Mouse (Mus musculus) stomach, embryonic 15.5 days (tissue): ENCODE measurements around the gene Gdpd5. TPM values are rescaled to one million over a fixed set of nuclear protein-coding genes. Genes with fewer than 3 reads are reported as not detected.

Experiments used
- ATAC-seq: fragments of 200-750 bp; cut with Nextera tagmentation; 2 replicates; pipeline ENCODE4 v1.8.0; 2017; ENCODE audit warnings: low read depth, moderate number of reproducible peaks, moderate TSS enrichment; ENCODE audit not compliant: insufficient read depth, low FRiP score
- H3K27ac ChIP-seq: fragments of 300-500 bp; sonication (generic); 2 replicates; pipeline ENCODE4 v1.5.1; 2015; ENCODE audit warnings: mild to moderate bottlenecking, inconsistent platforms
- H3K27me3 ChIP-seq: fragments of 300-500 bp; sonication (generic); replicated peaks from 2 replicates; pipeline ENCODE4 v1.6.1; 2015; ENCODE audit warnings: inconsistent platforms
- H3K36me3 ChIP-seq: fragments of 300-500 bp; sonication (generic); 2 replicates; pipeline ENCODE4 v1.6.1; 2015; ENCODE audit warnings: inconsistent platforms
- H3K4me1 ChIP-seq: fragments of 300-500 bp; sonication (generic); 2 replicates; pipeline ENCODE4 v1.6.1; 2015; ENCODE audit warnings: inconsistent platforms
- H3K4me2 ChIP-seq: fragments of 300-500 bp; sonication (generic); 2 replicates; pipeline ENCODE4 v1.6.1; 2015; ENCODE audit warnings: mild to moderate bottlenecking, inconsistent platforms
- H3K4me3 ChIP-seq: fragments of 300-500 bp; sonication (generic); replicated peaks from 2 replicates; pipeline ENCODE4 v1.5.1; 2015; ENCODE audit warnings: inconsistent platforms
- H3K9ac ChIP-seq: fragments of 300-500 bp; sonication (generic); 2 replicates; pipeline ENCODE4 v1.6.1; 2015; ENCODE audit warnings: inconsistent platforms
- H3K9me3 ChIP-seq: fragments of 300-500 bp; sonication (generic); 2 replicates; pipeline ENCODE4 v1.6.1; 2016; ENCODE audit warnings: inconsistent platforms
- WGBS: fragments of 180-500 bp; shearing (Covaris S2); methylation state at CpG from one replicate; pipeline ENCODE4 v1.1.7; 2015; 5-methylcytosine and 5-hydroxymethylcytosine counted together
- polyA plus RNA-seq: library from polyadenylated mRNA; unstranded; fragments of >200 nt; fragmentation: Nextera tagmentation; extraction: Ambion mirVana; gene quantifications from 2 replicates; pipeline ENCODE4 v1.2.1, GENCODE M21; 2015

Gdpd5 gene
- polyA plus RNA-seq, 1 experiment from 2014 or later = 18.4 TPM

DNA sequence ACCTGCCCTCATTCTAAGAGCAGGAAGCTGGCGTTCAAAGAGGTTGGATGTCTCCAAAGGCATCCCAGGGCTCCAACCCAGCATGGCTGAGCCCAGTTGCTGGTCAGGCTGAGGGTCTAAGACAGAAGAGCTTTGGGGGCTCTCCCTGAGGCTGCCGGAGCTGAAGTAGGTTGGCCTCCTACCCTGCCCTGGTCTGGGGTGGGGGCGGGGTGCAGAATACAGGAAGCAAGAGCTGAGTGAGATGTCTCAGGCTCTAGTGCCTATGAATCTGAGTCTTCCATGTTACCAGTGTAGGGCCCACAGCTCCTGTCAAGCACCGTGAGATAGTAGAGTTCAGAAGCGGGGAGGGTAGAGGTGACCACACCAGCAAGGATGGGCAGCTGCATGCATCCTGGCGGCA is 51.6 kb downstream of the Gdpd5 start:
- H3K9ac ChIP-seq = no peak overlapping the region
- H3K9me3 ChIP-seq = no peaks in the 10 kb centered on the region
- H3K36me3 ChIP-seq = no peaks in the 10 kb centered on the region
- no peaks in the 10 kb centered on the region for H3K27me3 ChIP-seq
- H3K4me2 ChIP-seq = no peak overlapping the region
- ATAC-seq = no peak
- peaks cover 12% of the 10 kb centered on the region; the same call in 1 of the 2 replicates for H3K4me1 ChIP-seq
- 86% methylated on average over 6 of the region's 6 CpGs for WGBS
- H3K27ac ChIP-seq = no peak overlapping the region
- H3K4me3 ChIP-seq = no peak overlapping the region

DNA sequence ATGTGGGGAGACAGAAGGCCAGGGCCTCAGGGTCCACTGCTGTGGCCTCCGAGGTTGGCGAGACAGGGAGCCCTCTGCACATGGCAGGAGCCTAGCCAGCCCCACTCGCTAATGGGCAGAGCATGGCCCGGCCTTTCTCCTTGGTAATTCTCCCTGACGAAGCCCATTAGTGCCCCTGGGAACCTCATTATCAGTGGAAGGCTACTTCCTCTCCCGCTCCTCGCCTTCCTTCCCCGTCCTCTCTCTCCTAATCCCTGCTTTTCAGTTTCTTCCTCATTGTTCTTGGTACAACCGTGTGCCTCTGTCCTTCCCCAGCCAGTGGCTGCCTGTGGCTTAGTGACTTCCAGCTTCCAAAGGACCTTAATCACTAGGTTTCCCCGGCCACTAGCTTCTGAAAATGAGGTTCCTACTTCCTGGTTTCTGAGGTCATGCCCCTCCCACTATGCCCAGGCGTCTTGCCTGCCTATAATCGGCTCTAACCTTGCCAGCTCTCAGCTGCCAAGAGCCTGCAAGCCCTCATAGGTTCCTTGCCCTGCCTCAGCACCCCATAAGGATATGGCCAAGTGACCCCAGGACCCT is 53.5 kb downstream of the Gdpd5 start:
- peaks cover 9% of the 10 kb centered on the region; the same call in 1 of the 2 replicates for H3K4me1 ChIP-seq
- H3K36me3 ChIP-seq = no peaks in the 10 kb centered on the region
- H3K27ac ChIP-seq = peak overlapping the region; percentile 31; the same call in 1 of the 2 replicates
- no peak overlapping the region for H3K4me2 ChIP-seq
- no peak overlapping the region for H3K9ac ChIP-seq
- no peaks in the 10 kb centered on the region for H3K9me3 ChIP-seq
- WGBS = 49% methylated on average over 12 of the region's 12 CpGs
- H3K27me3 ChIP-seq = no peaks in the 10 kb centered on the region
- no peak overlapping the region for H3K4me3 ChIP-seq
- no peak for ATAC-seq

DNA sequence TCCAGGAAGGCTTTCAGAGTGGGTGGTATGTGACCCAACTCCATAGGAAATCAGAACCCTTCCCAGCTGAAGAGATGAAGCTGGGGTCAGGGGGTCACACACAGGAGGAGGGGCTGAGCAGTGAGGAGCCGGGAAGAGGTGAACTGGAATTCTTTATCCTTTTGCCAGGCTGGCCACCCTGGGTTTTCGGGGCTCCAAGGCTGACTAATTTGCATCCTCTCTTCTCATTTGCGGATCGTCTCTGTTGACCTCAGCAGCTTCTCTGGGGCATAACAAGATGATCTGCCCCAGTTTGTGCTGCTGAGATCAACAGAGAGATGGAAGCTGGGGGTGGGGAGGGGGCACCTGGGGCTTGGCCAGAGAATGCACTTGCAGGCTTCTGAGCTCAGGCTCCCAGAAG is 55.3 kb downstream of the Gdpd5 start:
- Histone ChIP-seq H3K4me1 (peaks cover 18% of the 10 kb centered on the region), H3K36me3 (no peaks in the 10 kb centered on the region), H3K27me3 (no peaks in the 10 kb centered on the region), H3K27ac (no peak overlapping the region), H3K9ac (no peak overlapping the region), H3K9me3 (no peaks in the 10 kb centered on the region), H3K4me3 (no peak overlapping the region), H3K4me2 (no peak overlapping the region)
- ATAC-seq = no peak
- 25% methylated on average over 4 of the region's 4 CpGs for WGBS

DNA sequence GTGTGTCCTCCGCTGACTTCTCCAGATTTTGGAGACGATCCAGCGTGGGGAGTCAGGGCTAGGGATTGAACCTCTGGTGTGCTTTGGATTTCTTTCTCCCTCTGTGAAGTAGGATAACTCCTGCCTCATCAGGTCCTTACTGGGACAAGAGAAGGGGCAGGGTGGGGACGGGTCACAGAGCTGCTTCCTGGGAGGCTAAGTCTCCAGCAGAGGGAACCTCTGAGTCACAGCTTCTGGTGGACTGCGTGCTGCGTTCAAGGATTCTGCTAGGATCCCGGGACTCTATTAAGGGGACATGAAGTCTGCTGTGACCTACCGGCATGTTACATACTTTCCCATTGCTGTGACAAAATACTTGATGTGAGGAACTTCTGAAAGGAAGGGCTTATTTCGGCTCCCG is 57.7 kb downstream of the Gdpd5 start:
- ATAC-seq = no peak
- H3K36me3 ChIP-seq = no peaks in the 10 kb centered on the region
- no peaks in the 10 kb centered on the region for H3K9me3 ChIP-seq
- H3K9ac ChIP-seq = no peak overlapping the region
- WGBS = 63% methylated on average over 10 of the region's 10 CpGs
- no peak overlapping the region for H3K27ac ChIP-seq
- no peaks in the 10 kb centered on the region for H3K27me3 ChIP-seq
- H3K4me2 ChIP-seq = no peak overlapping the region
- peaks cover 26% of the 10 kb centered on the region for H3K4me1 ChIP-seq
- H3K4me3 ChIP-seq = no peak overlapping the region

DNA sequence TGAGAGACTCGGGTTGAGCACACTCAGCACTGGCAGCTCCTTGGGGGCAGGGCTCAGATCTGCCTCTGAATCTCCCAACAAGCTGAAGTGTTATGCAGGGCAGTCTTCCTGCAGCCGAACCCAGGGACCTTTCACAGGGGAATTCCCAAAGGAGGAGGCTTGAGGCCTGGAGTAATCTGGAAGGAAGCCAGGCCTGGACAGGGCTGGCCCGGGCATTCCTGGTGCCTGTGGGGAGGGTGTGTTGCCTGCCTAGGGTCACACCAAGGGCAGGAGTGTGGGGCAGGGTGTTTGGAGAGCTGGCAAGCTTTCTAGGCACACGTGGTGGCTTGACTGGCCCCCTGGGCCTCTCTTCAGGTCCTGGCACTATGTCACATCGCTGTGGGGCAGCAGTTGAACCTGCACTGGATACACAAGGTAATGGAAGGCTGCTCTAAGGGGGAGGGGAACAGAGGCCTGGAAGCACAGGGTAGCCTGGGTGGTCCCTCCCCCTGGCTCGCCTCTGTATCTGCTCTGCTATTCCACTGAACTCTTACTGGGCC is 60.4 kb downstream of the Gdpd5 start:
- WGBS = 18% methylated on average over 6 of the region's 6 CpGs
- no peaks in the 10 kb centered on the region for H3K36me3 ChIP-seq
- ATAC-seq = peak; percentile 87
- H3K4me2 ChIP-seq = no peak overlapping the region
- no peak overlapping the region for H3K4me3 ChIP-seq
- H3K27ac ChIP-seq = peak overlapping the region; percentile 64
- H3K9me3 ChIP-seq = no peaks in the 10 kb centered on the region
- H3K4me1 ChIP-seq = peaks cover 18% of the 10 kb centered on the region
- H3K9ac ChIP-seq = no peak overlapping the region
- H3K27me3 ChIP-seq = no peaks in the 10 kb centered on the region

DNA sequence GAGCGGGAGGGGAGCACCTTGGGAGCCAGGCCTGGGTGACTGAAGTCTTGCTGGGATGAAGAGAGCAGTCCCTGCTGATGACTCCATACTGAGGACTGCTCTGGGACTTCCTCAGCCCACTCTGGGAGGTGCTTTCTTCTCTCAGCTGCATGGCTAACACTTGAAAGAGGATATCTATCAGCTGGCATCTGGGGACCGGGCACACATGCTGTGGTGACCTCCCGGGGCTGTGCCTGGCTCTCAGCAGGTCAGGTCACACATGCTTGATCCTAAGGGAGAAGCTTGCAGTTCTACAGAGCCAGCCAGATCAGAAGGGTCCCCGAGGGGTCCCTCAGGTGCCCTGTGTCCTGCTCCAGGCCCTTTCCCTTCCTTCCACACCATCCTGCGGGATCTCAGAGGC is 62.0 kb downstream of the Gdpd5 start:
- Histone ChIP-seq H3K4me3 (no peak overlapping the region), H3K27ac (no peak overlapping the region)

DNA sequence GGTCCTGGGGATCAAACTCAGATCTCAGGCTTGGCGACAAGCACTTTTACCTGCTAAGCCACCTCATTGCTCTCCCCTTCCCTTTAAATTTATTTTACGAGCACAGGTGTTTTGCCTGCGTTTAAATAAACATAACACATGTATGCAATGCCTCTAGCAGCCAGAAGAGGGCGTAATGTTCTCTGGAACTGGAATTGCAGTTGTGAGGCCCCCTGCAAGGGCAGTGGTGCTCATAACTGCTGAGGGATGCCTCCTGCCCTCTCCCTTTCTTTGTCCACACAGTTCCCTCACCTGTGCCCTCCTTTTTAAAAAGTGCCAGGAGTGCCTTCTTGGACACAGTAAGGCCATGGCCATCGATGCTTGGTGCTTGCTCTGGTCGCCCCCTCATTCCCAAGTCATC is 62.8 kb downstream of the Gdpd5 start:
- no peak for ATAC-seq
- H3K9ac ChIP-seq = no peak overlapping the region
- H3K36me3 ChIP-seq = no peaks in the 10 kb centered on the region
- 69% methylated on average over 6 of the region's 6 CpGs for WGBS
- no peak overlapping the region for H3K4me2 ChIP-seq
- peaks cover 18% of the 10 kb centered on the region for H3K4me1 ChIP-seq
- H3K27ac ChIP-seq = no peak overlapping the region
- no peak overlapping the region for H3K4me3 ChIP-seq
- no peaks in the 10 kb centered on the region for H3K9me3 ChIP-seq
- no peaks in the 10 kb centered on the region for H3K27me3 ChIP-seq

More for the DNA sequence above, 62.0 kb downstream of the Gdpd5 start:
- H3K36me3 ChIP-seq = no peaks in the 10 kb centered on the region
- H3K9ac ChIP-seq = no peak overlapping the region
- ATAC-seq = no peak
- H3K4me2 ChIP-seq = no peak overlapping the region
- WGBS = 69% methylated on average over 5 of the region's 5 CpGs
- H3K9me3 ChIP-seq = no peaks in the 10 kb centered on the region
- peaks cover 18% of the 10 kb centered on the region for H3K4me1 ChIP-seq
- H3K27me3 ChIP-seq = no peaks in the 10 kb centered on the region

DNA sequence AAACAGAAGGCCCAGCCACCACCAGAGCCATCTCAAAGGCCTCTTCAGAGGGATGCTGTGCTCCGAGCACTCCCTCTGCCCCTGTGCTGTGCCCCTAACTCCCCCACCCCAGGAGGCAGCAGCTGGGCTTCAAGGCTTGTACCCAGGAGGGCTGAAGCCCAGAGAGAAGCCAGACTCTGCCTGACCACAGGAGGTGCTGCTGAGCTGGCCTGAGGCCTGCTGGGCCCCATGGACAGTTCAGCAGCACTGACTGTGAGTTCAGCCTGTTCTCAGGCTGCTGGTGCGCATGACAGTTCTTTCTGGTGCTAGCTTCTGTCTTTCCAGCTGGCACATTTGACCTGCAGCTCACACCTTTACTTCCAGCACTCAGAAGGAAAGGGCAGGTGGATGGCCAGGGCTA is 64.6 kb downstream of the Gdpd5 start:
- ATAC-seq = no peak

DNA sequence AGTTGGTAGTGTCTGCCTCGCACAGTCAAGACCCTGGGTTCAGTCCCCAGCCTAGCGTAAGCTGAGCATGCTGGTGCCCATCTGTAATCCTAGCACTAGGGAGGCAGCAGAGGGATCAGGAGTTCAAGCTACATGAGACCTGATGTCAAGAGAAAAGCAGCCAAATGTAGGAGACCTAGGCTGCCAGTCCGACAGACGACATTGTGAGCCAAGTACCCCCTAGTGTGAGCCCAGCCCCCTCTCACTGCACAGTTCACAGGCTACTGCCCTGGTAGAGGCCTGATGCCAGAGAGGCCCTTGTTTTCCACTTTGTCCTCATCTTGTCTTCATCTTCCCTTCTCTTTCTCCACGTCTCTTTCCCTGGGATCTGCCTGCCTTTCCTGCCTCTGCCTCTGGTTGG is 66.1 kb downstream of the Gdpd5 start:
- peaks cover 2% of the 10 kb centered on the region for H3K4me1 ChIP-seq
- no peak for ATAC-seq
- H3K9me3 ChIP-seq = no peaks in the 10 kb centered on the region
- H3K9ac ChIP-seq = no peak overlapping the region
- H3K36me3 ChIP-seq = no peaks in the 10 kb centered on the region
- H3K4me2 ChIP-seq = no peak overlapping the region
- H3K27me3 ChIP-seq = no peaks in the 10 kb centered on the region
- H3K4me3 ChIP-seq = no peak overlapping the region
- no peak overlapping the region for H3K27ac ChIP-seq
- 76% methylated on average over 5 of the region's 5 CpGs for WGBS

More for the DNA sequence above, 64.6 kb downstream of the Gdpd5 start:
- peaks cover 17% of the 10 kb centered on the region for H3K4me1 ChIP-seq
- 89% methylated on average over 2 of the region's 2 CpGs for WGBS
- no peaks in the 10 kb centered on the region for H3K27me3 ChIP-seq
- no peak overlapping the region for H3K9ac ChIP-seq
- no peaks in the 10 kb centered on the region for H3K36me3 ChIP-seq
- no peak overlapping the region for H3K27ac ChIP-seq
- no peaks in the 10 kb centered on the region for H3K9me3 ChIP-seq
- H3K4me2 ChIP-seq = no peak overlapping the region
- no peak overlapping the region for H3K4me3 ChIP-seq

DNA sequence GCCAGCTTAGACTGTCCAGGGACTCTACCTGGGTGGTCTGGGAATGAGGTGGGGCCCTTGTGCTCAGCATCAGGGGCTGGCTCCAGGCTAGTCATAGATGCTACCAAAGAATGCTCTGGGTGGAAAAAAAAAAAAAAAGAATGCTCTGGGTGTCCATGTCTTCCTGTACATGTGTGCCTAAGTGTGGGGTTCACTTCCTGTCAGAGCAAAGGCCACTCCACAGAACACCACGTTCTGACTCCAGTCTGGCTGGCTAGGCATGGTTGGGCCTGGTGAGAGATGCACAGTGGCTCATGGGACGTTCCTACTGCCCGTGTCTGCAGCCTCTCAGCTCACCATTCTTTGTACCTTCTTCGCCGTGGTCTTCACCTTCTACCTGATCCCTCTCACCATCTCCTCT is 67.4 kb downstream of the Gdpd5 start:
- H3K36me3 ChIP-seq = no peaks in the 10 kb centered on the region
- no peak for ATAC-seq
- no peak overlapping the region for H3K4me2 ChIP-seq
- no peaks in the 10 kb centered on the region for H3K27me3 ChIP-seq
- no peak overlapping the region for H3K9ac ChIP-seq
- no peaks in the 10 kb centered on the region; the same call in 1 of the 2 replicates for H3K4me1 ChIP-seq
- WGBS = 72% methylated on average over 5 of the region's 5 CpGs
- no peak overlapping the region for H3K27ac ChIP-seq
- no peak overlapping the region for H3K4me3 ChIP-seq
- no peaks in the 10 kb centered on the region for H3K9me3 ChIP-seq

DNA sequence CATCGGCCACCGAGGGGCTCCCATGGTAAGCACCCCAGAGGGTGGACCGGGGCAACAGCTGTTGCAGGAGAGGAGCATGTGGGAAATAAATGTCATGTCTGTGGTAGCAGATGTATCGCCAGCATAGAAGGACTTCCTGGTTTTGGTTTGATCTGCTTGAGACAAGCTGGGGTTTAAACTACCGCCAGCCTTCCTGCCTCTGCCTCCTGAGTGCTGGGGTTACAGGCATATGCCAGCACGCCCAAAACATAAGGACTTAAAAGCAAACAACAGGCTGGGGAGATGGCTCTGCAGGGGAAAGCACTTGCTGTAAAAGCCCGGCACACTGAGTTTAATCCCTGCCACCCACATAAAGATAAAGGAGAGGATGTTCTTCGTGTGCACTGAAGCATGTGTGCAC is 67.8 kb downstream of the Gdpd5 start:
- H3K9me3 ChIP-seq = no peaks in the 10 kb centered on the region
- no peak for ATAC-seq
- H3K4me3 ChIP-seq = no peak overlapping the region
- H3K4me1 ChIP-seq = no peaks in the 10 kb centered on the region; the same call in 1 of the 2 replicates
- H3K27me3 ChIP-seq = no peaks in the 10 kb centered on the region
- 54% methylated on average over 8 of the region's 8 CpGs for WGBS
- H3K36me3 ChIP-seq = no peaks in the 10 kb centered on the region
- no peak overlapping the region for H3K4me2 ChIP-seq
- no peak overlapping the region for H3K27ac ChIP-seq
- no peak overlapping the region for H3K9ac ChIP-seq

DNA sequence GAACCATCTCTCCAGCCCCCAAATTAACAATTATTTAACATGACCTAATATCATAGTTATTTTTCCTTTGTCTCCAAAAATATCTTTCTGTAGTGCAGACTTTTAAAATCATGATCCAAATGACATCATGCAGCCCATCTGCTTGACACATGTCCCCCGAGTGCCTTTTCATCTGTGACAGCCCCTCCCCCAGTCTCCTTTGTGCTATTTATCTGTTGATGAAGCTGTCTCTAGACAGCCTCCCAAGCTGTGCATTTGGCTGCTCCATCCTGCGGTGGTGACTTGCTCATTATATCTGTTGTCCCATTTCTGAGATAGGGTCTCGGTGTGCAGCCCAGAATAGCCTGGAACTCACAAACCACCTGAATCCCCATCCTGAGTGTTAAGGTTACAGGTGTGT is 68.5 kb downstream of the Gdpd5 start:
- Histone ChIP-seq H3K4me1 (no peaks in the 10 kb centered on the region; the same call in 1 of the 2 replicates), H3K9ac (no peak overlapping the region), H3K4me3 (no peak overlapping the region), H3K27me3 (no peaks in the 10 kb centered on the region), H3K27ac (no peak overlapping the region), H3K9me3 (no peaks in the 10 kb centered on the region), H3K36me3 (no peaks in the 10 kb centered on the region), H3K4me2 (no peak overlapping the region)
- WGBS = 67% methylated on average over 3 of the region's 3 CpGs
- ATAC-seq = no peak

DNA sequence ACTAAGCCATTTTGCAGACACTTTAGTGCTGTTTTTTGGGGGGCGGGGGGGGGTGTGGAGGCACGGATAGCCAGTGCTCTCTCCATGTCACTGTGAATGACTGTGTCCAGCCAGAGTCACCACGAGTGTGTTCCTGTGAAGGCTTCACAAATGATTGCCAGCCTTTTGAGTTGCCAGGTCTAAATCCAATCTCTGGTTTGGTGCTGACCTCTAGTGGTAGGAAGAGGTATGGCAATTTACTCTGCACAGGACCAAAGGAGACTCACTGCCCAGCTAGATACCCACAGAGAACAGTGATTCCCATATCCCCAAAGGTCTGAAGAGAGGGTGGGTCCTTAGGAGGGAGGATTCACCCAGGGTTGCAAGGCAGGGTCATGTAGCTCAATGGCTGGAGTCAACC is 69.5 kb downstream of the Gdpd5 start:
- H3K27ac ChIP-seq = no peak overlapping the region
- no peaks in the 10 kb centered on the region for H3K27me3 ChIP-seq
- peak; percentile 20; the same call in 1 of the 2 replicates for ATAC-seq
- H3K36me3 ChIP-seq = no peaks in the 10 kb centered on the region
- no peaks in the 10 kb centered on the region for H3K9me3 ChIP-seq
- 0% methylated on average over 3 of the region's 3 CpGs for WGBS
- no peak overlapping the region for H3K4me2 ChIP-seq
- H3K9ac ChIP-seq = no peak overlapping the region
- no peak overlapping the region for H3K4me3 ChIP-seq
- H3K4me1 ChIP-seq = no peaks in the 10 kb centered on the region; the same call in 1 of the 2 replicates
